Mouse (Mus musculus) limb, embryonic 11.5 days (tissue): ENCODE measurements around the gene Eif4g1. TPM values are rescaled to one million over a fixed set of nuclear protein-coding genes. Genes with fewer than 3 reads are reported as not detected.

Source experiments
- ATAC-seq: fragments of 200-750 bp; cut with Nextera tagmentation; 2 replicates; pipeline ENCODE4 v1.8.0; 2017; ENCODE audit warnings: low read depth; ENCODE audit not compliant: insufficient number of reproducible peaks, low FRiP score, low TSS enrichment
- DNase-seq: peaks from one replicate; pipeline ENCODE4 v3.0.0-alpha.2; 2015; ENCODE audit warnings: low spot score
- H3K27ac ChIP-seq: fragments of 300-500 bp; sonication (generic); replicated peaks from 2 replicates; pipeline ENCODE4 v1.5.1; 2014; ENCODE audit warnings: low read depth, mild to moderate bottlenecking, low read length
- H3K27me3 ChIP-seq: fragments of 300-500 bp; sonication (generic); 2 replicates; pipeline ENCODE4 v1.6.1; 2014; ENCODE audit warnings: mild to moderate bottlenecking, low read length, mixed read lengths; ENCODE audit not compliant: control insufficient read depth, insufficient read depth
- H3K36me3 ChIP-seq: fragments of 300-500 bp; sonication (generic); 2 replicates; pipeline ENCODE4 v1.6.1; 2014; ENCODE audit warnings: mild to moderate bottlenecking, low read length, moderate library complexity, mixed read lengths; ENCODE audit not compliant: control insufficient read depth, insufficient read depth
- H3K4me1 ChIP-seq: fragments of 300-500 bp; sonication (generic); 2 replicates; pipeline ENCODE4 v1.6.1; 2014; ENCODE audit warnings: low read length, mixed read lengths; ENCODE audit not compliant: control insufficient read depth, insufficient read depth
- H3K4me2 ChIP-seq: fragments of 300-500 bp; sonication (generic); 2 replicates; pipeline ENCODE4 v1.6.1; 2014; ENCODE audit warnings: low read depth, mild to moderate bottlenecking, moderate library complexity; ENCODE audit not compliant: severe bottlenecking
- H3K4me3 ChIP-seq: fragments of 300-500 bp; sonication (generic); 2 replicates; pipeline ENCODE4 v1.5.1; 2014; ENCODE audit warnings: low read depth, low read length
- H3K9ac ChIP-seq: fragments of 300-500 bp; sonication (generic); 2 replicates; pipeline ENCODE4 v1.6.1; 2014; ENCODE audit warnings: mild to moderate bottlenecking, low read length
- H3K9me3 ChIP-seq: fragments of 300-500 bp; sonication (generic); 2 replicates; pipeline ENCODE4 v1.6.1; 2016; ENCODE audit warnings: low read length; ENCODE audit not compliant: control insufficient read depth
- WGBS: fragments of 180-500 bp; shearing (Covaris S2); extraction: QIAGEN DNeasy Blood & Tissue Kit; methylation state at CpG from one replicate; pipeline ENCODE4 v1.1.7; 2014; 5-methylcytosine and 5-hydroxymethylcytosine counted together
- polyA plus RNA-seq: library from polyadenylated mRNA; unstranded; fragments of >200 nt; fragmentation: Nextera tagmentation; extraction: Ambion mirVana; gene quantifications from 2 replicates; pipeline ENCODE4 v1.2.1, GENCODE M21; 2014

The Eif4g1 gene
- polyA plus RNA-seq, 1 experiment from 2014 or later: 170 TPM

- Histone ChIP-seq H3K9ac (no peak overlapping the region), H3K27me3 (no peaks in the 10 kb centered on the region), H3K4me3 (no peak overlapping the region), H3K27ac (no peak overlapping the region), H3K36me3 (peaks cover 9% of the 10 kb centered on the region), H3K4me2 (no peak overlapping the region), H3K9me3 (no peaks in the 10 kb centered on the region), H3K4me1 (peaks cover 16% of the 10 kb centered on the region)
- ATAC-seq (no peak), DNase-seq (no peak)
- WGBS: 81% methylated on average over 3 of the region's 3 CpGs
Measured at GRCm38 (mm10) chr16:20705786-20706185, 37.7 kb downstream of the Eif4g1 start.

GRCm38 (mm10) chr16:20706407-20707055, 38.4 kb downstream of the Eif4g1 start:
- ATAC-seq (no peak), DNase-seq (no peak)
- H3K9ac ChIP-seq: no peak overlapping the region
- H3K9me3 ChIP-seq: no peaks in the 10 kb centered on the region
- H3K4me2 ChIP-seq: no peak overlapping the region
- H3K4me1 ChIP-seq: peaks cover 11% of the 10 kb centered on the region
- H3K27ac ChIP-seq: no peak overlapping the region
- no peak overlapping the region for H3K4me3 ChIP-seq
- H3K27me3 ChIP-seq: no peaks in the 10 kb centered on the region
- WGBS: 90% methylated on average over 2 of the region's 2 CpGs
- peaks cover 16% of the 10 kb centered on the region for H3K36me3 ChIP-seq

- Histone ChIP-seq H3K9me3 (no peaks in the 10 kb centered on the region), H3K9ac (no peak overlapping the region), H3K27me3 (no peaks in the 10 kb centered on the region), H3K4me3 (no peak overlapping the region), H3K27ac (no peak overlapping the region), H3K4me1 (no peaks in the 10 kb centered on the region), H3K4me2 (no peak overlapping the region), H3K36me3 (peaks cover 17% of the 10 kb centered on the region)
- ATAC-seq (peak; percentile 13; the same call in 1 of the 2 replicates), DNase-seq (no peak)
- 96% methylated on average over 21 of the region's 21 CpGs for WGBS
Measured at GRCm38 (mm10) chr16:20708220-20708938, 40.3 kb downstream of the Eif4g1 start.

- H3K36me3 ChIP-seq: peaks cover 17% of the 10 kb centered on the region
- DNase-seq (peak; percentile 87), ATAC-seq (peak; percentile 15; the same call in 1 of the 2 replicates)
- no peak overlapping the region for H3K4me2 ChIP-seq
- no peaks in the 10 kb centered on the region for H3K27me3 ChIP-seq
- H3K27ac ChIP-seq: no peak overlapping the region
- no peaks in the 10 kb centered on the region for H3K9me3 ChIP-seq
- peaks cover under 1% of the 10 kb centered on the region; the same call in 1 of the 2 replicates for H3K4me1 ChIP-seq
- no peak overlapping the region for H3K9ac ChIP-seq
- no peak overlapping the region for H3K4me3 ChIP-seq
- WGBS: 77% methylated on average over 19 of the region's 19 CpGs
Measured at GRCm38 (mm10) chr16:20708939-20709734, 41.0 kb downstream of the Eif4g1 start.

GRCm38 (mm10) chr16:20710370-20710769, 42.3 kb downstream of the Eif4g1 start:
- ATAC-seq: no peak
- Histone ChIP-seq H3K4me2 (no peak overlapping the region), H3K9ac (no peak overlapping the region), H3K36me3 (peaks cover 17% of the 10 kb centered on the region), H3K9me3 (no peaks in the 10 kb centered on the region), H3K4me1 (peaks cover 9% of the 10 kb centered on the region), H3K27me3 (no peaks in the 10 kb centered on the region), H3K27ac (no peak overlapping the region), H3K4me3 (no peak overlapping the region)
- WGBS: 91% methylated on average over 11 of the region's 11 CpGs
- no peak for DNase-seq

GRCm38 (mm10) chr16:20710810-20711209, 42.7 kb downstream of the Eif4g1 start:
- H3K4me2 ChIP-seq: no peak overlapping the region
- DNase-seq (no peak), ATAC-seq (no peak)
- H3K36me3 ChIP-seq: peaks cover 17% of the 10 kb centered on the region
- H3K4me1 ChIP-seq: peaks cover 9% of the 10 kb centered on the region
- no peaks in the 10 kb centered on the region for H3K9me3 ChIP-seq
- WGBS: 83% methylated on average over 4 of the region's 4 CpGs
- no peak overlapping the region for H3K4me3 ChIP-seq
- H3K27me3 ChIP-seq: no peaks in the 10 kb centered on the region
- no peak overlapping the region for H3K9ac ChIP-seq
- H3K27ac ChIP-seq: no peak overlapping the region

- H3K36me3 ChIP-seq: peaks cover 17% of the 10 kb centered on the region
Measured at GRCm38 (mm10) chr16:20712190-20712589, 44.1 kb downstream of the Eif4g1 start.

GRCm38 (mm10) chr16:20712889-20713288, 44.8 kb downstream of the Eif4g1 start:
- WGBS: 88% methylated on average over 7 of the region's 7 CpGs
- peaks cover 16% of the 10 kb centered on the region for H3K4me1 ChIP-seq
- ATAC-seq: no peak
- H3K4me3 ChIP-seq: no peak overlapping the region
- no peak overlapping the region for H3K4me2 ChIP-seq
- no peak for DNase-seq
- no peaks in the 10 kb centered on the region for H3K9me3 ChIP-seq
- no peak overlapping the region for H3K27ac ChIP-seq
- no peaks in the 10 kb centered on the region for H3K27me3 ChIP-seq
- H3K9ac ChIP-seq: no peak overlapping the region
- peaks cover 17% of the 10 kb centered on the region for H3K36me3 ChIP-seq

More at GRCm38 (mm10) chr16:20712190-20712589, 44.1 kb downstream of the Eif4g1 start:
- Histone ChIP-seq H3K27me3 (no peaks in the 10 kb centered on the region), H3K9me3 (no peaks in the 10 kb centered on the region), H3K9ac (no peak overlapping the region), H3K4me2 (no peak overlapping the region), H3K4me3 (no peak overlapping the region), H3K27ac (no peak overlapping the region), H3K4me1 (peaks cover 16% of the 10 kb centered on the region)
- no peak for ATAC-seq
- 72% methylated on average over 9 of the region's 9 CpGs for WGBS
- no peak for DNase-seq
